Mouse (Mus musculus): ENCODE measurements around the gene Kcnh5.
A peak's percentile ranks its signal among the peaks of the same experiment; 100 is the strongest.

Kcnh5 gene

GRCm38 (mm10) chr12:75176691-75177645 is at the start of gene Kcnh5:
Gene Kcnh5 (minus strand): TSS chr12:75177332.
- DNase-seq (ENCODE audit: low read depth, low spot score), result peak; percentile 77

DNA sequence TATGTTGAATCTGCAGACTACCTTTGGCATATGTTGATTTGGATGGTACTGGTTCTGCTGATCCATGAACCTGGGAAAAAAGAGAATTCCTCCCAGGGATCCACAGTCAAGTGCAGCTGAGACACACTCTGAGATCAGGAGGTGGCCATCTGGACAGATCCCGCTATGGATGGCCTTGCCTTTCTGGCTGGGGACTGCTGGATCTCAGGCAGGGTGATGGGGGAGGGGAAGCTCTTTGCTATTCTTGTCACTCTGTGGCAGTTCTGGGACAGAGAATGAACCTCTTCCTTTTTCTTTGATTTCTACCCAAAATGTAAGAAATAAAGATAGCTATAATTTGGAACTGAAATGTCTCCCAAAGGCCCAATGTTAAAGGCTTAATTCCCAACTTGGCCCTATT is 46.8 kb upstream of the Kcnh5 start:
- DNase-seq (ENCODE audit: low read depth, low spot score), result no peak

DNA sequence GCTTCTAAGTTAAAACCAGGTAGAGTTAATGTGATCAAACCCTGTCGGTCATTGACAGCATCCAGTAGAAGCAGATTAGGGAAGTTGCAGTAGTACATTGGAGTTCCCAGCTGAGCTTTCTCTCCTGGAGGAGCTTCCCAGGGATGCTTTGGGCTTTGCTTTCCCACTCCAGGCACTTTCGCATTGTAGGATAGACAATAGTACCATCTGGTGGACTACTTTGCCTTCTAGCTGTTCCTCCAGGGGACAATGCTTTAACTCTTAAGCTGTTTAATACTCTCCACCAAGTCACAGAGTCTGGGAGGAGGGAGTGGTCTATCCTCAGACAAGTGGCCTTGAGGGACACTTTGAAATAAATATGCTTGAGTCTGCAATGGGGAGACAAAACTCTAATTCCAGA is 12.3 kb upstream of the Kcnh5 start:
- no peak for DNase-seq (ENCODE audit: low read depth, low spot score)

DNA sequence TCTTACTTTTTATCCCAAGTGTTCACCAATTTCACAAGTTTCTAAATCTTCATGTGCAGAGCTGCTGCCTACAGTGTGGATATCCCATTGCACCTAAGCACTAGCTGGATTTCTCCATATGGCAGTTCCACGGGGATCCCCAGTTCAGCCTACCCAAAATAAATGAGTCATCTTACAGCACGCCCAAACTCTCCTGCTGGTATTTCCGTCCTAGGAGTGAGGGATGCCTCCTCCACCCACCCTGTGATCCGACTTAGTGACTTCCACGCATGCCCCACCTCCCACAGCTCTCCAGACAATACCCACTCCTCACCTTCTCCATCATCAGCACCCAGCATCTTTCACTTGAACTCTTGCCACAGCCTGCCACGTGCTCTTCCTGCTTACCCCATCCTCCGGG is 5.5 kb upstream of the Kcnh5 start:
- no peak for DNase-seq (ENCODE audit: low read depth, low spot score)

DNA sequence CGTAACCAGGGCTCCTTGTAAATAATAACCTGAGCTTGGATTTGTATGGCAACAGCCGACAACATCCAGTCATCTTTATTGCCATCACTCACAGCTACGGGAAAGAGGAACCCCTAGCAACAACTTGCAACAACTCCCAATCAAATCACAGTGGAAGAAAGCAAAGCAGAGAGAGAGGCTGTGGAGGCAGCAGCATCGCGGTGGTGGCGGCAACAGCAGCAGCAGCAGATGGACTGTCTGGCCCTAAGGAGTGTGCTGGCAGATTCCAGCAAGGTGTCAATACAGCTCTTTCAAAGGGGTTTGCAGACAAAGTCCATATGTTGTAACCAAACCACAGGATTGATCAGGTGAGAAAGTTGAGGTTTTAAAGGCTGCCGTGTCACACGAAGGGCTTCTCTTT is 2.4 kb upstream of the Kcnh5 start:
- DNase-seq (ENCODE audit: low read depth, low spot score), result no peak

GRCm38 (mm10) chr12:75177646-75178030 is 506 bp upstream of the Kcnh5 start:
- DNase-seq (ENCODE audit: low read depth, low spot score), result no peak

GRCm38 (mm10) chr12:75175931-75176565 is 1.1 kb downstream of the Kcnh5 start:
- DNase-seq (ENCODE audit: low read depth, low spot score), result no peak

- no peak for DNase-seq (ENCODE audit: low read depth, low spot score)
Observed at GRCm38 (mm10) chr12:75170970-75171369, 6.2 kb downstream of the Kcnh5 start.

DNA sequence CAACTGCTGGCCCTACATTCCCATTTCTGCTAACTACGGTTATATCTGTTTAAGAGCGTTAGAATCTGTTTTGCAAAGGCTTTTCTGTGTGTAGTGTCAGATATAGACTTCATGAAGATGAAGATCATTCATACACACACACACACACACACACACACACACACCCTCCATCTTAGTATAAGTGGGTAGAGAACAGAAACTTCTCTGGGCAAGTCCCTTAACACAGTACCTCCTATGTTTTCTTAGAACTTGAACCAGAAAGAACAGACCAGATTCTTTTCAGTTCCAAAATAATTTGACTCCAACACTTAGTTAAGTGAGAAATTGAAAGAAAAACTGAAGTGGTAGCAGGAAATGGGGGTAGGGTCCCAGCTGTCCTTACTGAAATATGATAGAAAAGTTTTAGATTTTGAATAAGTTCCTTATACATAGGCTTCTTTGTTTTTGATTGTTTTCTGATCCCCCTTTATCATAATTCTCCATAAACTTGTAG is 24.0 kb downstream of the Kcnh5 start:
- DNase-seq (ENCODE audit: low read depth, low spot score), result no peak

DNA sequence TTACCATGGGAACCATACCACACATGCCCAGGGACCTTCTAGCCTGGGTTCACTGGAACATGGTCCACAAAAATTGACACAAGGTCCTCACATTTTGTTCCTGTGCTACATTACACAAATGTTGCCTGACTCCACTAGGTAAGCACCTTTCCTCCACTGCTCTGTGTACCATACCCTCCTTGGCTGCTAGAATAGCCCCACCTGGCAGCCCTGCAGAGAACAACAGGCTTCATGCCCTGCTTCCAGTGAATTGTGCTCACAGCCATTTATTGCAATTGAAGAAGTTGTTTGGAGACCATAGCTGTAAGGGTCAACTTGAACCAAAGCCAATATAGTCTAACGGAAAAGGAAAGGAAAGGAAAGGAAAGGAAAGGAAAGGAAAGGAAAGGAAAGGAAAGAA is 37.3 kb downstream of the Kcnh5 start:
- DNase-seq (ENCODE audit: low read depth, low spot score), result no peak

DNA sequence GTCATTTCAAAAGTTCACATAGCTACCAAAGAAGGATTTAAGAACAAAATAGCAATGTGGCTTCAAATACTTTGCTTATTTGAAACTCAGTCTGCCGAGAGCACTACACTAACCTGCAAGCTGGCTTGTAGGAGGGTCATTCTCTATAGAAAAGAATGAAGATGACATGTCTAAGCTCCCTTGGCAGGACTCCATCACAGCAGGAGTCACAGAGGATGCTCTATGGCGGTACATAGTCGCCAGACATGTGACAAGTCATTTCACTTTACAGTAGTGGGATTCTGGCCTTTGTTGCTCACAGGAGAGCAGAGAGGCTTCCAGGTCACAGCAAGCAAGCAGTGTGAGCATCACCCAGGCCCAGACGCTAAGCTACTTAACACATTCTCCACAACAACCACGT is 85.2 kb downstream of the Kcnh5 start:
- DNase-seq (ENCODE audit: low read depth, low spot score), result no peak

- no peak for DNase-seq (ENCODE audit: low read depth, low spot score)
Observed at GRCm38 (mm10) chr12:75090957-75091356, 86.2 kb downstream of the Kcnh5 start.

GRCm38 (mm10) chr12:75077175-75077574 is 100.0 kb downstream of the Kcnh5 start:
- no peak for DNase-seq (ENCODE audit: low read depth, low spot score)

DNA sequence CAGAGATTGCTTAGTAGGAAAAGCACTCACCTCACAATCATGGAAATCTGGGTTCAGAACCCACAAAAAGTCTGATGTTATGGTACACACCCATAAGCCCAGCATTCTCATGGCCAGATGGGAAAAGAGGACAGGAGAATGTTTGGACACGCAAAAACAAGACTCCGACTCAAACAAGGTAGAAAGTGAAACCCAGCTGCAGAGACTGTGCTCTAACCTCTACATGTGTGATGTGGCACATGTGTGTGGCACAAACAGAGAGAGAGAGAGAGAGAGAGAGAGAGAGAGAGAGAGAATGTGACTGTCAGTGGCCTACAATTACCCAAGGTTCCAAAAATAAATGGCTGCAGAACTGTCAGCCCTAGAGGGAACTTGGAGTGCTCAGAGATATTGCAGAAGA is 106.1 kb downstream of the Kcnh5 start:
- DNase-seq (ENCODE audit: low read depth, low spot score), result no peak

GRCm38 (mm10) chr12:75062571-75062970 is 114.6 kb downstream of the Kcnh5 start:
- no peak for DNase-seq (ENCODE audit: low read depth, low spot score)

DNA sequence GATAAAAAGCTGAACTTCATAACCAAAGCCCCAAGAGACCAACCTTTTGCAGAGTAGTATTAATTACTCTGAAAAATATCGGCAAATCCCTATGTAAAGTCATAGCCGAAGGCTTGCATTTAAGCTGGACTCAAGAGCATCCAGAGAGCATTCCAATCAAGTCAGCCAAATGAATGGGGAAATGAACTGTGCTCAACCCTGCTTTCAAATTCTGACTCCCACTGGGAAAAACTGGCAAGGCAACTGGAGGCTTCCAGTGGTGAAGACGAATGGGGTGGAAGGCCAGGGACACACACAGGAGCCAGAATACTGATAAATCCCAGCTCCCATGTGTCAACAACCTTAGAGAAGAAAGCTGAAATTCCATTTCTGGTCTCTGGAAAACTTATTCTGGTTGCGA is 115.4 kb downstream of the Kcnh5 start:
- DNase-seq (ENCODE audit: low read depth, low spot score), result peak; percentile 1

GRCm38 (mm10) chr12:75053731-75054130 is 123.4 kb downstream of the Kcnh5 start:
- DNase-seq (ENCODE audit: low read depth, low spot score), result no peak

DNA sequence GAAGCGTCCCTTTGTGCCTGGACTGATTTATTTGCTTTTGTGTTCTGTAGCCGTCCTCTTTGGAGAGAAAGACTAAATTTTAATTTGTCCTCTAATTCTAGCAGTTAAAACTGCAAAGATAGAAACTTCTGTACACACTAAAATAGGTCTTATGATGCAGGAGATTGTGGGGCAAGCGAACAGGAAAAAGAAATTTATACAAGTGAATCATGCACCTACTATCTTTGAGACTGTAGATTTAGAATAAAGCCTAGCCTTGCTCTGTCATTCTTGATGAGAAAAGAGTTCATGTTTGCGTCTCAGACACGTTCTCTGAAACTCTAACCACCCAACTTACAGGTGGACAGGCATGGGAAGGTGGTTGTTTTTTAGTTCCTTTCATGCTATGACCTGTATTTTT is 140.4 kb downstream of the Kcnh5 start:
- no peak for DNase-seq (ENCODE audit: low read depth, low spot score)

DNA sequence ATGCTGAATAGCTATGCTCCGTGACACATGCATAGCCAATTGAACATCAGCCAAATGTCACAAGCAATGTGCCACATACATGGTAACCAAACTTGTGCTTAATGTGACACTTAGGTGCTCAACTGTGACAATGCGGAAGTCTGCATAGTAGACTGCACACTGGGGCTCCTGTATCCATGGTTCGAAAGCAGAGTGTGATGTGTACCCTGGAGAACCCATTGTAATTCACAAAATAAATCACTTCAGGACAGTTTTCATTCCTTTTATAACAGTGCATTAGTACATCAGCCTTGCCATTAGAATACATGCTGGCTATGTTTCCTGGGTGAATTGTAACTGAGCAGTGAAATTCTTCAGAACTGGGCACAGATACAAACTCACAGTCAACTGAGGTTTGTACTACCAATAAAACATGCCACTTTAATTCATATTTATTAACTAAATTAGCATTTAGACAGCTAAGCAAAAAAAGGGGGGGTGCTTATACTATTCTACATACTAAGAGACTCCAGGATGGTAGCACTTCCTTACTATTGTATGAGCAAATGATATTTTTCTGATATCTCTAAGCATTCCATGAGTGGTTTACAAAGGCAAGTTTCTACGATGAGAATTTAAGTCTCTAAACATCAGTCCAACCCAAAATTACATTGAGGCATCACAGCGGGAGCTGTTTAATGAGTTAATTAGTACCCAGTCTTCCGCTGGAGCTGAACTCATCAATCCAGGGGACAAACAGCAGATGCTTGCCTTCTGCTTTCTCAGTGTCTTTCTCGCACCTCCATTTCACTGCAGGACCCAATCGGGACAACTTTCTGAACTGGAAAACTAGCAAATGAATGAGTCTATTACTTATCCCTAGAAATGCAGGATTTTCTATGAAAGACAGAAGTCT is 144.9 kb downstream of the Kcnh5 start:
- DNase-seq (ENCODE audit: low read depth, low spot score), result no peak

DNA sequence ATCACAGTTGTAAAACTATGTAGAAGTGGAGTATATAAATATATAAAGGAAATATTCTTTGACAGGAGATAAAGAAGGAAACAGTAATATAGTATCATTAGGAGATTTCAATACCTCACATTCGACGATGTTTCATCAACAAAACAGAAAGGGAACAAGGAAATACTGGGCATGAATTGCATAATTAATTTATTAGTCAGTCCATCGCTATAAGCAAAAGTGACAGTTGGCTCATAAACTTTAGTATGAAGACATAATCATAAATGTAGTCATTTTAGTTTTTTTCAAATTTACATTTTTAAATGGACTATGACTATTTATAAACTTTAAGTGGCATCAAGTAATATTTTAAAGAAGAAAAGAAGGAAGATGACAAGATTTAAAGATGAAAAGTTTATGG is 205.9 kb downstream of the Kcnh5 start:
- no peak for DNase-seq (ENCODE audit: low read depth, low spot score)

- no peak for DNase-seq (ENCODE audit: low read depth, low spot score)
Observed at GRCm38 (mm10) chr12:74969420-74969819, 207.7 kb downstream of the Kcnh5 start.

- DNase-seq (ENCODE audit: low read depth, low spot score), result no peak
Observed at GRCm38 (mm10) chr12:74966266-74966665, 210.9 kb downstream of the Kcnh5 start.

Measured in mesoderm, embryonic 11.5 days (tissue).